Mouse (Mus musculus) right cerebral cortex, postnatal 10 days (tissue): ENCODE results near the gene Olfr1389.
"Not testable (repeated sequence)": the region's sequence is repeated elsewhere in the genome, so short reads cannot be mapped to it uniquely, and the experiment has no call there.

Experiments used
- DNase-seq, 2 experiments: peaks; one replicate each; pipeline ENCODE4 v3.0.0; 2021; ENCODE audit warnings: low spot score in 2 of 2

Olfr1389 gene

GRCm38 (mm10) chr11:49422767-49423166, at the start of gene Olfr1389:
Gene Olfr1389 (plus strand): TSS chr11:49423067.
- DNase-seq: no peak

GRCm38 (mm10) chr11:49383133-49383532, 39.7 kb upstream of the Olfr1389 start:
- no peak for DNase-seq

GRCm38 (mm10) chr11:49386118-49386517, 36.7 kb upstream of the Olfr1389 start:
- DNase-seq: not testable (repeated sequence)

- DNase-seq: not testable (repeated sequence)
Observed at GRCm38 (mm10) chr11:49392707-49393106, 30.2 kb upstream of the Olfr1389 start.

GRCm38 (mm10) chr11:49406784-49407183, 16.1 kb upstream of the Olfr1389 start:
- no peak for DNase-seq

- no peak for DNase-seq
Observed at GRCm38 (mm10) chr11:49410540-49410939, 12.3 kb upstream of the Olfr1389 start.

DNA sequence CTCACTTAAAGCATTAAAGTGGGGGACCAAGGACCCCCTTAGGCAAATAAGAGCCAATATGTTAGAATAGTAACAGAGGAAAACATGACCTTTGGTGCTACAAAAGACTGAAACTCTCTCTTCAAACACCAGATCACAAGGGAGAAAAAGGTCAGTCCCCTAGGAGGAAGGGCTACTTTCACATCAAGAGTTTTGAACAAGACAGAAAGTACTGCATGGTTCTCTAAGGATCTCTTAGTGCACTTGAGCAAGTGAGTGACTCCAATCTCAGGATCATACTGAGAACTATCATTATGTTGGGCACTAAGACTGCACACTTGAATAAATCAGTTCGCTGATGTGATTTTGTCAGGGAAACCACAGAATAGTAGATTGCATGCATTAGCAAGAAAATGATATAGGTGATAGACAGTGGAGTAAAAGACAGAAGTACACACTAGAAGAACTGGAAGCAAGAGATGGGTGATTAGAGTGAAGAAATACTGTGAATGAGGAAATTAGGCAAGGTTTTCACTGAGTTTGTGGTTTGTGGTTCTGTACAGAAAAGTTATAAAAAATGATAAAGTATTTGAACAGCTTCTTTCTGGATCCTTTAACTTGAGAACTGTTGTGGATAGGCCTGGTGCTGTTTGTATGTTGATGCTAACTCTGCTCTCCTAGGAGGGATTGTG, 2.5 kb downstream of the Olfr1389 start:
- no peak for DNase-seq

GRCm38 (mm10) chr11:49429641-49430040, 6.8 kb downstream of the Olfr1389 start:
- DNase-seq: peak; percentile 29 to 35

DNA sequence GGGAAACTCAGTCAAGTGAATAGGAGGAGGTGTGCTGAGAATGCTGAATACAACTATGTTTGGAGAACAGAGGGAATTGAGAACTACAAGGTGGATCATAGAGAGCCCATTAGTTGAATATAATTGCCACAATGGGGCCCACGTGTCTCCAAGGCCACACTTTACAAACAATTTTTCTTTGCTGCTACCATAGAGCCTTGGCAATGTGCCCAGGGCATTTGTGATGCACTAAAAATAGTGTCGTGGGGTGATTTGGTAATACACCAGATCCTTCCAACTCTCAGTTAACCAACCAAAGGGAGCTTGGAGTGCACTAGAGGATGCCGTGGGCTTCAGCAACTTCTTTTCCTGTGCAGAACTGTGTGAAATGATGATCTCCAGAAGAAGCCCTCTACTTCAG, 13.5 kb downstream of the Olfr1389 start, which contains the start of gene Olfr1388:
TSS of gene Olfr1388 (plus strand) at position 214 of the 400 bp plus-strand sequence.
- DNase-seq: no peak

GRCm38 (mm10) chr11:49455043-49455442, 32.2 kb downstream of the Olfr1389 start, which contains the start of gene Olfr1387:
Gene Olfr1387 (plus strand): TSS chr11:49455343.
- no peak for DNase-seq

- DNase-seq: not testable (repeated sequence)
Observed at GRCm38 (mm10) chr11:49464746-49465145, 41.9 kb downstream of the Olfr1389 start, which contains the start of gene Olfr1386. Gene Olfr1386 (plus strand): TSS chr11:49465046.
